Mouse (Mus musculus): ENCODE results near the gene Atf3. TPM values are rescaled to one million over a fixed set of nuclear protein-coding genes. Genes with fewer than 3 reads are reported as not detected.

The Atf3 gene
- polyA plus RNA-seq, 1 experiment, result 107 TPM

DNA sequence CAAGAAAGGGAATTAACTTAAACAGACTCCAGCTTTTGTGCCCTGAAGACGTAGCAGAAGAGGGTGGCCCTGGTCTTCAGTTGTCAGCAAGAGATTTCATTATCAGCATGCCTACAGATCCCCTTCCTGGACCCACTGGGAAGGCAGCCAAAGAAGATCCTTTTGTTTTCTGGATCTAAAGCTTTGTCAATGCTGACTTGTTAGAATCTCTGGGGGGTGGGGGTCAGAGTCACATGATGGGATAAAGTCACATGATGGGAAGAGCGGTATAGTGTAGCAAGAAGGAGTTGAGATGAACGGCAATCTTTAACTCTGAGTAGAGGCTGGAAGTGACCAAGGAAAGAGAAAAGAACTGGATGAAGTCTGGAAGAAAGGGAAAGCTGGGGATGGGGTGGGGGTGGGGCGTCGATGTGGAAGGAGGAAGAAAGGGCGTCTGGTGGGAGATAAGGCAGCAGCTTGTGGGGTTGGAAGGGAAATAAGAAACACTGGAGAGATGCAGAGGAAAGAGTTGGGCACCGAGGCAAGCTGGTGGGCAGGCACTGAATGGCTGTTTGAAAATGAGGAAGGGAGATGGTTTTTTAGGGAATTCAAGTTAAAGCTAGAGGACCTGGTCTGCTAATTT lies 78.9 kb downstream of the Atf3 start:
- Histone ChIP-seq H3K27ac (ENCODE audit: insufficient read depth, low read depth, low read length) (no peak overlapping the region), H3K4me1 (ENCODE audit: control insufficient read depth, insufficient read depth, low read length) (peaks cover 6% of the 10 kb centered on the region), H3K4me3 (ENCODE audit: insufficient read depth, low read length) (no peak overlapping the region)
- TF ChIP-seq POLR2A (IDR thresholded peaks at IDR 0.05; ENCODE audit: borderline replicate concordance, low read depth, low read length), result no peak
- TF ChIP-seq CTCF (IDR thresholded peaks at IDR 0.05; ENCODE audit: low read depth, low read length), result no peak

DNA sequence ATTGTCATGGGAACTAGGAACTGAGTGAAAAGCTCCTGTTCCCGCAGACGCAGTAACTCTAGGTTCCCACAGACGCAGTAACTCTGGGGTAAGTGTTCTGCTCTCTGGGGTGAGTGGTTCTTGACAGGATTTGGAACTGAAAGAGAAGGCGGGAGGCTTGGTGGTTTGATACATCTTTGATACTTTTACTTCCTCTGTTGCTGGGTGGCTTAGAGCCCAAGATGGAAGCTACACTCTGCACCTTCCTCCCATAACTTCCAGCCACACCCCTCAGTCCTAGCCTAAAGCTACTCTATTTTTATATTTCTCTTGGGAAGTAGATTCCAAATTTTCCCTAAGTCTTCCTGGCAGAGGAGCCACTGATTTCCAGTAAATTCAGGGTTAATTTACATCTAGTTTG lies 79.4 kb downstream of the Atf3 start:
- H3K4me3 ChIP-seq (ENCODE audit: insufficient read depth, low read length), result no peak overlapping the region
- H3K4me1 ChIP-seq (ENCODE audit: control insufficient read depth, insufficient read depth, low read length), result peaks cover 6% of the 10 kb centered on the region
- no peak overlapping the region for H3K27ac ChIP-seq (ENCODE audit: insufficient read depth, low read depth, low read length)
- TF ChIP-seq CTCF (IDR thresholded peaks at IDR 0.05; ENCODE audit: low read depth, low read length) (no peak), POLR2A (IDR thresholded peaks at IDR 0.05; ENCODE audit: borderline replicate concordance, low read depth, low read length) (no peak)

DNA sequence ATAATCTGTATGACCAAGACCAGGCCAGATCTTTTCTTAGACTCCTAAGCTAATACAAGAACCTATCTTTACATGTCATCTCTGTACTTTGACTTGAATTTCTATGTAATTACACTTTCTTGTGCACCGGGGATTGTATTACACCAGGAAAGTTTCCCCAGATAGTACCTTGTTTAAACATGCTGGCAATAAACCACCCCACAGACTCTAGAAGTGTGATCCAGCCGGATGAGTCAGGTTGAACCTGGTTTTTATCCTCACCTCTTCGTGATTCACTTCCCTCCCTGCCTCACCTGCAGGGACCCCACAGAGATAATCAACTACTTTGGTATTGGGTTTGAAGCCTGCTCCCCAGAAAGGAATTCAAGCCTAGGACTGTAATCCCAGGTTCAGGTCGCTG lies 82.4 kb downstream of the Atf3 start:
- Histone ChIP-seq H3K4me3 (ENCODE audit: insufficient read depth, low read length) (no peak overlapping the region), H3K27ac (ENCODE audit: insufficient read depth, low read depth, low read length) (no peak overlapping the region), H3K4me1 (ENCODE audit: control insufficient read depth, insufficient read depth, low read length) (peaks cover 29% of the 10 kb centered on the region)
- no peak for TF ChIP-seq CTCF (IDR thresholded peaks at IDR 0.05; ENCODE audit: low read depth, low read length)
- TF ChIP-seq POLR2A (IDR thresholded peaks at IDR 0.05; ENCODE audit: borderline replicate concordance, low read depth, low read length), result no peak

DNA sequence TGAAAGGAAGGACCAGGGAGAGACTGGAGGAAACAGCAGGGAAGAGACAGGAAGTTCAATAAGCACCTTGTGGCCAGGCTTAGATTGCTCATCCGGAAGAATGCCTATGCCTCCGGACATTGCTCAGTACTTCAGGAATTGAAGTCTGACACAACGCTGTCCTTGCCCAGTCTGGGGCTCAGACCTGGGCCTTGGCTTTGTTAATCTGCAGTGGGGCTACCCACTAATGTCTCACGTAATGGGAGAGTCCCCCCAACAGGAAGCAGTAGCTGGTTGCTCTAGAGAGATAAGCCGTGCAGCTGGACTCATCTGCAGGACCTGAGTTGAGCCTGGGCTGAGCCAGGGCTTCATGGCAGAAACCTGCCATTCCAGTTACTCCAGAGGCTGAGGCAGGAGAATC lies 84.9 kb downstream of the Atf3 start:
- Histone ChIP-seq H3K27ac (ENCODE audit: insufficient read depth, low read depth, low read length) (no peak overlapping the region), H3K4me3 (ENCODE audit: insufficient read depth, low read length) (no peak overlapping the region), H3K4me1 (ENCODE audit: control insufficient read depth, insufficient read depth, low read length) (peaks cover 23% of the 10 kb centered on the region)
- no peak for TF ChIP-seq POLR2A (IDR thresholded peaks at IDR 0.05; ENCODE audit: borderline replicate concordance, low read depth, low read length)
- no peak for TF ChIP-seq CTCF (IDR thresholded peaks at IDR 0.05; ENCODE audit: low read depth, low read length)

DNA sequence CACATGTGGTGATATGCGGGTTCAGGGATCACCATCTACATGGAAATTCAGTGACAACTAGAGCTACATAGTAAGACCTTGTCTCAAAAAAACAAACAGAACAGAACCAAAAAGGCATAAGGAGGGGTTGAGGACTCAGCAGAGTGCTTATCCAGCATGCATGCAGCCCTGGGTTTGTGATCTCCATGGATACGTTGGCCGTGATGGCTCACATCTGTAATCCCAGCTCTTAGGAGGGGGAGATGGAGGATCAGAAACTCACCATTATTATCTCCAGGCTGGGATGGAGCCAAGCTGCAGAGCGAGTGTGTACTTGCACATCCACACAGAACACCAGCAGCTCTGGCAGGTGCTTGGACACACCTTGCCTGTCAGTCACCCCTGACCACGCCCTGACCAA lies 85.6 kb downstream of the Atf3 start:
- no peak overlapping the region for H3K4me3 ChIP-seq (ENCODE audit: insufficient read depth, low read length)
- no peak for TF ChIP-seq CTCF (IDR thresholded peaks at IDR 0.05; ENCODE audit: low read depth, low read length)

DNA sequence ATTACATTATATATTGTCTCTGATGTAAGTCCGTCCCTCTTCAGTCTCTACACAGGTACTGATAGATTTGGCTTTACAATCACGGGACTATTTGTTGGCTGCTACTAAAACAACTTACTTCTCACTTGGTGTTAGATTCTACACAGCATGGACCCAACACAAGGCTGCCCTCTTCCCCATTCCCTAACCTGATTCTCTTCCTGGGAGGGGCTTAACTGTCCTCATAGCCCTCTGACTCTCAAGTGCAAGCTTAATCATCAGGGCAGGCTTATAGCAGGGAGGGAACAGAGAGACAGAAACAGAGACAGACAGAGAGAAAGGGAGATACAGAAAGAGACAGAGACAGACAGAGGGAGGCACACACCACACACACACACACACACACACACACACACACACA lies 86.1 kb downstream of the Atf3 start:
- H3K27ac ChIP-seq (ENCODE audit: insufficient read depth, low read depth, low read length), result no peak overlapping the region
- H3K4me3 ChIP-seq (ENCODE audit: insufficient read depth, low read length), result no peak overlapping the region

More for the DNA sequence above, 85.6 kb downstream of the Atf3 start:
- Histone ChIP-seq H3K27ac (ENCODE audit: insufficient read depth, low read depth, low read length) (no peak overlapping the region), H3K4me1 (ENCODE audit: control insufficient read depth, insufficient read depth, low read length) (peaks cover 23% of the 10 kb centered on the region)

DNA sequence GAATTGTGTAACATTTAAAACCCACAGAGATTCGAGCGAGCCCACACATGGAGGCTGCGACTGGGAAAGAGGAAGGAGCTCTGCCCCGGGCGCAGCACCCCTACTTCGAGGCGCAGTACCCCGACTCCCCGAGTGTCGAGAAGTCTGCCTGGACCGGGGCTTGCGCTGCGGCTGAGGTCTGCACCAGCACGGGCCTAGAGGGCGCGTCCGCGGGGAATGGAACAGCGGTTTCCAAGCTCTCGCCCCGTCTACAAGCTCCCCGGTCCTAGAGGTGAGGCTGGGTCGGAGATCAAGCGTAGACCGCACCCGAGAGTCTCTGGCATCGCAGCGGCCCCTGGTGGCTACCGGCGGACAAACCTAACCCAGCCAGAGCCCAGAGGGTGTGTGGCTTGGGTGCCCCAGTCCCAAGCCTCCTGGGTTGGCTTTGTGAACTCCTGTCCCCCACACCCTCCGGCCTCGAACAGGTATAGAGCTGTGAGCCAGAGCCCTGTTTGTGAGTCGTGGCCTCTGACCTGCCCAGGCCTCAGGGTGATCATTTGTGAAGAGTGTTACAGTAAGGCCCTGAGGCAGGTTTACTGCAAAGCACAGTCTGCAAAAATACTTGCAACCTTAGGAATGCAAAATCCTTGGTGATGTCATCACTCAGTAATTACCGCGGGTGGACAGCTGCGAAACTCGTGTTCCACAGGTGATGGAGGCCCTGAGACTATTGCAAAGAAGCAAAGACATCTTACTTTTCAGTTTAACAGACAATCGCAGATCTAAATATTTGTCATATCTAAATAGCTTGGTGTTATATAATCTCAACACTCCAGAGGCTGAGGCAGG lies 91.8 kb downstream of the Atf3 start:
- TF ChIP-seq POLR2A (IDR thresholded peaks at IDR 0.05; ENCODE audit: borderline replicate concordance, low read depth, low read length), result no peak
- TF ChIP-seq CTCF (IDR thresholded peaks at IDR 0.05; ENCODE audit: low read depth, low read length), result peak; percentile 68
- Histone ChIP-seq H3K27ac (ENCODE audit: insufficient read depth, low read depth, low read length) (peak overlapping the region; percentile 39), H3K4me3 (ENCODE audit: insufficient read depth, low read length) (peak overlapping the region; percentile 65), H3K4me1 (ENCODE audit: control insufficient read depth, insufficient read depth, low read length) (peaks cover 35% of the 10 kb centered on the region)

More for the DNA sequence above, 86.1 kb downstream of the Atf3 start:
- peaks cover 23% of the 10 kb centered on the region for H3K4me1 ChIP-seq (ENCODE audit: control insufficient read depth, insufficient read depth, low read length)
- TF ChIP-seq POLR2A (IDR thresholded peaks at IDR 0.05; ENCODE audit: borderline replicate concordance, low read depth, low read length) (no peak), CTCF (IDR thresholded peaks at IDR 0.05; ENCODE audit: low read depth, low read length) (no peak)

DNA sequence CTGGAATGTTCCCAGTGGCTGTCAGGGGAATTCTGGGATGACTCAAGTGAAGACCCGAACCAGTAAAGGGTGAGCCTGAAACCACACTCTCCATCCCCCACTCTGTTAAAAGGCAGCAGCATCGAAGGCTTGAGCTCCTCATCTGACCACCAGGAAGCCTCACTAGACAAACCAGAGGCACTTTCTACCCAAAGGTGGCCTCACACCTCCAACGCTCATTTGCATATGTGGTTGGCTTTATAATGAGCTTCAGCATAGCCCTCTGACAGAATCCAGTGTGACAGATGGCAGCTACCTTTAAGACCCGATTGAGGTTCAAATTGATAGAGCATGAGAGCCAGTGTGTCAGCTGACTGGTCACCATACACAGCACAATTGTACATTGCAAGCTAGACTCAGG lies 93.6 kb downstream of the Atf3 start:
- Histone ChIP-seq H3K27ac (ENCODE audit: insufficient read depth, low read depth, low read length) (no peak overlapping the region), H3K4me1 (ENCODE audit: control insufficient read depth, insufficient read depth, low read length) (peaks cover 46% of the 10 kb centered on the region), H3K4me3 (ENCODE audit: insufficient read depth, low read length) (no peak overlapping the region)
- TF ChIP-seq POLR2A (IDR thresholded peaks at IDR 0.05; ENCODE audit: borderline replicate concordance, low read depth, low read length) (no peak), CTCF (IDR thresholded peaks at IDR 0.05; ENCODE audit: low read depth, low read length) (no peak)

DNA sequence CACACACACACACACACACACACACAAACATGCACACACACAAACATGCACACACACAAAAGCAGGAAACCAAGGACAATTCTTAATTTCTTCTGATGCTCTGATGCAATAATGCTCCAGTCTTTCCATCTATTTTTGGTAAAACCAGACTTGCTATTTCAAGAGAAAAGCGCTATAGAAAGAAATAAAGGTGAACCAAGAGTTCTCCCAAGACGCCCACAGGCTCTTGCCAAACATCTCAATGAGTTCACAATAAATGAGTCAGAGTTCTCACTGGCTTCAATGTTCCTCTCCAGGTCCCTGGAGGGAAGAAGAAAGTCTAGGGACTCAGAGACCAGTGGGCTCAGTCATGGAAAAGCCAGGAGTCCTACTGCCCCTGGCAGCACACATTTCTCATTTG lies 94.1 kb downstream of the Atf3 start:
- TF ChIP-seq CTCF (IDR thresholded peaks at IDR 0.05; ENCODE audit: low read depth, low read length) (no peak), POLR2A (IDR thresholded peaks at IDR 0.05; ENCODE audit: borderline replicate concordance, low read depth, low read length) (no peak)
- H3K27ac ChIP-seq (ENCODE audit: insufficient read depth, low read depth, low read length), result no peak overlapping the region
- H3K4me3 ChIP-seq (ENCODE audit: insufficient read depth, low read length), result no peak overlapping the region
- H3K4me1 ChIP-seq (ENCODE audit: control insufficient read depth, insufficient read depth, low read length), result peaks cover 52% of the 10 kb centered on the region

DNA sequence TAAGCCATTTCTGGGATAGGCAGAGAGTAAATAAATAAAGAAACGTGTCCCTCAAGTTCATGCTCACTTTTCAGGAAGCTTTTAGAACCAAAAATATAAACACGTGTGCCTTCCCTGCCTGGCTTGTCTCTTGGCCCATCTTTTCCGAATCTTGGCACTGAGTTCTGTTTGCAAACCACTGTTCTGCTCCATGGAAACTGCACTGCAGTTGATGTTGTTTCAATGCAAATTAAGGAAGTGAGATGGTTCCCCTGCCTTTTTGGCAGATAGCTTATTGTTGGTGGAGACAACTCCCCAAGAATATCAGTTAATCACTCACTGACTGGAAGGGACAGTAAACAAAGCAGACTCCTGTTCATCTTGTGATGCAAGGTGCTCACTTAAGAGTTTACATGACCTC lies 95.1 kb downstream of the Atf3 start:
- Histone ChIP-seq H3K4me3 (ENCODE audit: insufficient read depth, low read length) (no peak overlapping the region), H3K27ac (ENCODE audit: insufficient read depth, low read depth, low read length) (peak overlapping the region; percentile 50), H3K4me1 (ENCODE audit: control insufficient read depth, insufficient read depth, low read length) (peaks cover 54% of the 10 kb centered on the region)
- TF ChIP-seq CTCF (IDR thresholded peaks at IDR 0.05; ENCODE audit: low read depth, low read length) (no peak), POLR2A (IDR thresholded peaks at IDR 0.05; ENCODE audit: borderline replicate concordance, low read depth, low read length) (no peak)

Other genes starting within 250 kb of the Atf3 start
- gene Vash2, start 238.7 kb downstream of the Atf3 start, polyA plus RNA-seq (2012; ENCODE audit: insufficient read depth, insufficient read length, missing spikeins), result 0.28 and 0.33 TPM in 2 replicates
- 30.3 and 33.8 TPM in 2 replicates for gene Flvcr1, start 191.9 kb downstream of the Atf3 start, polyA plus RNA-seq (2012; ENCODE audit: insufficient read depth, insufficient read length, missing spikeins)
- not detected in 2 replicates for gene Spata45, start 181.4 kb downstream of the Atf3 start, polyA plus RNA-seq (2012; ENCODE audit: insufficient read depth, insufficient read length, missing spikeins)
- 19.0 and 19.1 TPM in 2 replicates for gene Tatdn3, start 155.1 kb downstream of the Atf3 start, polyA plus RNA-seq (2012; ENCODE audit: insufficient read depth, insufficient read length, missing spikeins)
- gene Nsl1, start 155.0 kb downstream of the Atf3 start, polyA plus RNA-seq (2012; ENCODE audit: insufficient read depth, insufficient read length, missing spikeins), result 7.7 and 9.5 TPM in 2 replicates
- gene Batf3, start 120.2 kb downstream of the Atf3 start, polyA plus RNA-seq (2012; ENCODE audit: insufficient read depth, insufficient read length, missing spikeins), result 5.6 and 7.0 TPM in 2 replicates
- gene Fam71a, start 53.2 kb downstream of the Atf3 start, polyA plus RNA-seq (2012; ENCODE audit: insufficient read depth, insufficient read length, missing spikeins), result not detected in 2 replicates
- gene Nenf, start 100.2 kb upstream of the Atf3 start, polyA plus RNA-seq (2012; ENCODE audit: insufficient read depth, insufficient read length, missing spikeins), result 43.9 and 46.5 TPM in 2 replicates
- 35.0 and 37.6 TPM in 2 replicates for gene Tmem206, start 107.9 kb upstream of the Atf3 start, polyA plus RNA-seq (2012; ENCODE audit: insufficient read depth, insufficient read length, missing spikeins)
- 113 and 117 TPM in 2 replicates for gene Ppp2r5a, start 185.2 kb upstream of the Atf3 start, polyA plus RNA-seq (2012; ENCODE audit: insufficient read depth, insufficient read length, missing spikeins)